Mouse (Mus musculus): ENCODE results near the gene Dll3. TPM values are rescaled to one million over a fixed set of nuclear protein-coding genes. Genes with fewer than 3 reads are reported as not detected.

Dll3 gene
- polyA plus RNA-seq, 1 experiment from 2014 or later = 0.43 TPM

GRCm38 (mm10) chr7:28290165-28290564 lies 11.9 kb downstream of the Dll3 start:
- H3K9me3 ChIP-seq (ENCODE audit: control insufficient read depth, low read length) = 0 out of 2 replicates have a peak, but pooled peaks cover 3% of the 10 kb centered on the region
- peaks cover 9% of the 10 kb centered on the region; the same call in 1 of the 2 replicates for H3K4me1 ChIP-seq (replicated peaks; ENCODE audit: control insufficient read depth, insufficient read depth, low read length)
- peak; percentile 23; the same call in 1 of the 2 replicates for ATAC-seq (ENCODE audit: low read depth)
- H3K9ac ChIP-seq (ENCODE audit: low read length) = no peak overlapping the region; the same call in 1 of the 2 replicates
- no peak overlapping the region for H3K27ac ChIP-seq (ENCODE audit: low read length)
- H3K4me3 ChIP-seq (ENCODE audit: low read length) = peak overlapping the region; percentile 24
- 1% methylated on average over 16 of the region's 18 CpGs for WGBS
- peak overlapping the region; percentile 51 for H3K4me2 ChIP-seq (ENCODE audit: low read depth, low read length)
- H3K27me3 ChIP-seq (ENCODE audit: control insufficient read depth, insufficient read depth, low read depth, low read length) = peaks cover 68% of the 10 kb centered on the region
- no peaks in the 10 kb centered on the region for H3K36me3 ChIP-seq (ENCODE audit: control insufficient read depth, insufficient read depth, low read length)

- ATAC-seq (ENCODE audit: low read depth) = no peak
- H3K4me1 ChIP-seq (replicated peaks; ENCODE audit: control insufficient read depth, insufficient read depth, low read length) = peaks cover 9% of the 10 kb centered on the region
- H3K4me3 ChIP-seq (ENCODE audit: low read length) = no peak overlapping the region
- no peak overlapping the region for H3K9ac ChIP-seq (ENCODE audit: low read length)
- 69% methylated on average over 7 of the region's 7 CpGs for WGBS
- no peak overlapping the region for H3K4me2 ChIP-seq (ENCODE audit: low read depth, low read length)
- H3K36me3 ChIP-seq (ENCODE audit: control insufficient read depth, insufficient read depth, low read length) = no peaks in the 10 kb centered on the region
- no peak overlapping the region for H3K27ac ChIP-seq (ENCODE audit: low read length)
- H3K27me3 ChIP-seq (ENCODE audit: control insufficient read depth, insufficient read depth, low read depth, low read length) = no peaks in the 10 kb centered on the region
- no peaks in the 10 kb centered on the region for H3K9me3 ChIP-seq (ENCODE audit: control insufficient read depth, low read length)
Observed at GRCm38 (mm10) chr7:28280630-28281029, 21.4 kb downstream of the Dll3 start.

- Histone ChIP-seq H3K9me3 (ENCODE audit: control insufficient read depth, low read length) (no peaks in the 10 kb centered on the region), H3K36me3 (ENCODE audit: control insufficient read depth, insufficient read depth, low read length) (no peaks in the 10 kb centered on the region), H3K9ac (ENCODE audit: low read length) (peak overlapping the region; percentile 95), H3K4me3 (ENCODE audit: low read length) (peak overlapping the region; percentile 80), H3K4me1 (replicated peaks; ENCODE audit: control insufficient read depth, insufficient read depth, low read length) (peaks cover 9% of the 10 kb centered on the region), H3K4me2 (ENCODE audit: low read depth, low read length) (peak overlapping the region; percentile 85), H3K27ac (ENCODE audit: low read length) (peak overlapping the region; percentile 52; the same call in 1 of the 2 replicates), H3K27me3 (ENCODE audit: control insufficient read depth, insufficient read depth, low read depth, low read length) (no peaks in the 10 kb centered on the region)
- WGBS = 78% methylated on average over 7 of the region's 7 CpGs
- no peak for ATAC-seq (ENCODE audit: low read depth)
Observed at GRCm38 (mm10) chr7:28278279-28278652, 23.8 kb downstream of the Dll3 start.

GRCm38 (mm10) chr7:28277615-28278278 lies 24.3 kb downstream of the Dll3 start, which contains the start of gene Eid2b:
TSS of gene Eid2b (plus strand) at chr7:28277739.
- WGBS = 2% methylated on average over 67 of the region's 68 CpGs
- ATAC-seq (ENCODE audit: low read depth) = peak; percentile 83
- Histone ChIP-seq H3K4me3 (ENCODE audit: low read length) (peak within 1 kb of the TSS; percentile 80), H3K36me3 (ENCODE audit: control insufficient read depth, insufficient read depth, low read length) (no peaks in the 10 kb centered on the region), H3K9ac (ENCODE audit: low read length) (peak within 1 kb of the TSS; percentile 95), H3K9me3 (ENCODE audit: control insufficient read depth, low read length) (no peaks in the 10 kb centered on the region), H3K4me2 (ENCODE audit: low read depth, low read length) (peak within 1 kb of the TSS; percentile 85), H3K27me3 (ENCODE audit: control insufficient read depth, insufficient read depth, low read depth, low read length) (no peaks in the 10 kb centered on the region), H3K4me1 (replicated peaks; ENCODE audit: control insufficient read depth, insufficient read depth, low read length) (peaks cover 9% of the 10 kb centered on the region), H3K27ac (ENCODE audit: low read length) (peak within 1 kb of the TSS; percentile 52; the same call in 1 of the 2 replicates)

GRCm38 (mm10) chr7:28277237-28277614 lies 24.8 kb downstream of the Dll3 start:
- H3K4me1 ChIP-seq (replicated peaks; ENCODE audit: control insufficient read depth, insufficient read depth, low read length) = peaks cover 9% of the 10 kb centered on the region
- no peak overlapping the region for H3K9ac ChIP-seq (ENCODE audit: low read length)
- H3K27ac ChIP-seq (ENCODE audit: low read length) = no peak overlapping the region
- no peaks in the 10 kb centered on the region for H3K9me3 ChIP-seq (ENCODE audit: control insufficient read depth, low read length)
- no peak overlapping the region for H3K4me2 ChIP-seq (ENCODE audit: low read depth, low read length)
- no peaks in the 10 kb centered on the region for H3K36me3 ChIP-seq (ENCODE audit: control insufficient read depth, insufficient read depth, low read length)
- peak; percentile 5; the same call in 1 of the 2 replicates for ATAC-seq (ENCODE audit: low read depth)
- WGBS = 59% methylated on average over 8 of the region's 8 CpGs
- no peaks in the 10 kb centered on the region for H3K27me3 ChIP-seq (ENCODE audit: control insufficient read depth, insufficient read depth, low read depth, low read length)
- H3K4me3 ChIP-seq (ENCODE audit: low read length) = no peak overlapping the region; the same call in 1 of the 2 replicates

GRCm38 (mm10) chr7:28271761-28272160 lies 30.3 kb downstream of the Dll3 start:
- no peak overlapping the region for H3K4me2 ChIP-seq (ENCODE audit: low read depth, low read length)
- H3K27me3 ChIP-seq (ENCODE audit: control insufficient read depth, insufficient read depth, low read depth, low read length) = no peaks in the 10 kb centered on the region
- no peak for ATAC-seq (ENCODE audit: low read depth)
- H3K4me1 ChIP-seq (replicated peaks; ENCODE audit: control insufficient read depth, insufficient read depth, low read length) = peaks cover 10% of the 10 kb centered on the region
- H3K9me3 ChIP-seq (ENCODE audit: control insufficient read depth, low read length) = no peaks in the 10 kb centered on the region
- H3K9ac ChIP-seq (ENCODE audit: low read length) = no peak overlapping the region
- H3K4me3 ChIP-seq (ENCODE audit: low read length) = no peak overlapping the region
- 0 out of 2 replicates have a peak, but pooled peaks cover 2% of the 10 kb centered on the region for H3K36me3 ChIP-seq (ENCODE audit: control insufficient read depth, insufficient read depth, low read length)
- 70% methylated on average over 3 of the region's 3 CpGs for WGBS
- H3K27ac ChIP-seq (ENCODE audit: low read length) = no peak overlapping the region

GRCm38 (mm10) chr7:28269355-28269754 lies 32.7 kb downstream of the Dll3 start:
- ATAC-seq (ENCODE audit: low read depth) = no peak

GRCm38 (mm10) chr7:28268576-28268975 lies 33.5 kb downstream of the Dll3 start:
- Histone ChIP-seq H3K4me3 (ENCODE audit: low read length) (peak overlapping the region; percentile 86), H3K9me3 (ENCODE audit: control insufficient read depth, low read length) (no peaks in the 10 kb centered on the region), H3K27me3 (ENCODE audit: control insufficient read depth, insufficient read depth, low read depth, low read length) (no peaks in the 10 kb centered on the region), H3K36me3 (ENCODE audit: control insufficient read depth, insufficient read depth, low read length) (0 out of 2 replicates have a peak, but pooled peaks cover 2% of the 10 kb centered on the region), H3K9ac (ENCODE audit: low read length) (peak overlapping the region; percentile 98), H3K4me2 (ENCODE audit: low read depth, low read length) (peak overlapping the region; percentile 81), H3K27ac (ENCODE audit: low read length) (peak overlapping the region; percentile 68), H3K4me1 (replicated peaks; ENCODE audit: control insufficient read depth, insufficient read depth, low read length) (peaks cover 10% of the 10 kb centered on the region)
- WGBS = 16% methylated on average over 16 of the region's 16 CpGs
- ATAC-seq (ENCODE audit: low read depth) = no peak

More at GRCm38 (mm10) chr7:28269355-28269754, 32.7 kb downstream of the Dll3 start:
- 91% methylated on average over 12 of the region's 12 CpGs for WGBS
- Histone ChIP-seq H3K4me2 (ENCODE audit: low read depth, low read length) (peak overlapping the region; percentile 81; the same call in 1 of the 2 replicates), H3K9ac (ENCODE audit: low read length) (no peak overlapping the region), H3K27me3 (ENCODE audit: control insufficient read depth, insufficient read depth, low read depth, low read length) (no peaks in the 10 kb centered on the region), H3K4me1 (replicated peaks; ENCODE audit: control insufficient read depth, insufficient read depth, low read length) (peaks cover 10% of the 10 kb centered on the region), H3K27ac (ENCODE audit: low read length) (no peak overlapping the region), H3K9me3 (ENCODE audit: control insufficient read depth, low read length) (no peaks in the 10 kb centered on the region), H3K4me3 (ENCODE audit: low read length) (no peak overlapping the region), H3K36me3 (ENCODE audit: control insufficient read depth, insufficient read depth, low read length) (0 out of 2 replicates have a peak, but pooled peaks cover 2% of the 10 kb centered on the region)

- Histone ChIP-seq H3K36me3 (ENCODE audit: control insufficient read depth, insufficient read depth, low read length) (0 out of 2 replicates have a peak, but pooled peaks cover 2% of the 10 kb centered on the region), H3K9me3 (ENCODE audit: control insufficient read depth, low read length) (no peaks in the 10 kb centered on the region), H3K9ac (ENCODE audit: low read length) (peak overlapping the region; percentile 98), H3K27me3 (ENCODE audit: control insufficient read depth, insufficient read depth, low read depth, low read length) (no peaks in the 10 kb centered on the region), H3K4me1 (replicated peaks; ENCODE audit: control insufficient read depth, insufficient read depth, low read length) (peaks cover 10% of the 10 kb centered on the region), H3K27ac (ENCODE audit: low read length) (peak overlapping the region; percentile 68), H3K4me2 (ENCODE audit: low read depth, low read length) (peak overlapping the region; percentile 81), H3K4me3 (ENCODE audit: low read length) (peak overlapping the region; percentile 86)
- WGBS = under 1% methylated on average over 46 of the region's 62 CpGs
- ATAC-seq (ENCODE audit: low read depth) = peak; percentile 76
Observed at GRCm38 (mm10) chr7:28268042-28268531, 34.0 kb downstream of the Dll3 start.
